Mouse (Mus musculus) lung, postnatal 10 days (tissue): ENCODE measurements around the gene 1700011M02Rik.
"Not testable (repeated sequence)": the region's sequence is repeated elsewhere in the genome, so short reads cannot be mapped to it uniquely, and the experiment has no call there.

Source experiments
- DNase-seq: peaks from one replicate; pipeline ENCODE4 v3.0.0; 2021

1700011M02Rik gene

DNA sequence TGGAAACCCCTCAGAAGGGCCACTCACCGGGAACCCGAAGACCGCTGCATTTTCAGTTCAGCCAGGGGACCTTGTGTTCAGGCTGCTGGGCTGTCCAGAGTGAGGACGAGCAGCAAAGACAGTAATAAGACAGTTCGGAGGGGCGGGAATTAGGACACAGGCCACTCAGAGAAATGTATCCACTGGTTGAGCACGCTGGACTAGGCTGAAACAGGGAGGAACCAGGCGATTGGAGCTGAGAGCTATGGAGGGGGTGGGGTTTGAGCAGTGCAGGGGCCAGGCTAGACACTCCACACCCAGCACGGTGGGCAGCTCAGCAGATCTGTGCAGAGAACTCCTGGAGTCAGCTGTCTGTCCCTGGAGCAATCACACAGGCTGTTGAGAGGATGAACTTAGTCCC, at the start of gene 1700011M02Rik, which contains the start of gene Dmrtc1a:
Gene 1700011M02Rik (plus strand): TSS at position 319 of the 400 bp plus-strand sequence.
Gene Dmrtc1a (minus strand): TSS at position 101 of the 400 bp plus-strand sequence.
- not testable (repeated sequence) for DNase-seq

DNA sequence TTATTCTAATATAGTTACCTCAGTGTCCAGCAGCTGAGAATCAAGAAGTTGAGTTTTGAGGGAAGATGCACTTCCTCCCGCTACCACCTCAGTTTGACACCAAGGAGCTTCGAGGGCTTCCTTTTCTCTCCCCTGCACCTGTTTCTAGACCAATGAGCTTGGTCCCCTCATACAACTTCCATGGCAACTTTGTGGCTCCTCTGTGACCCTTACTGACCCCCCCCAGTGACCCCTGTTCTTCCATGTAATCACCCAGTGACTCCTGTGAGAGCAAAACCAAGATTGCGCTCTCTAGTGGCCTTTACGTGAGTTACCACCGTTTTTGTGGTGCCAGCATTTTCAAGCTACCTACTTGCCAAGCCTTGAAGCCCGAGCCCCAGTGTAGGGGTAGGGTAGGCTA, 40.8 kb upstream of the 1700011M02Rik start, which contains the start of gene 1700031F05Rik:
Gene 1700031F05Rik (minus strand): TSS at position 101 of the 400 bp plus-strand sequence.
- DNase-seq, result no peak

- DNase-seq, result not testable (repeated sequence)
Observed at GRCm38 (mm10) chrX:102914823-102915222, 6.1 kb downstream of the 1700011M02Rik start.

GRCm38 (mm10) chrX:102926707-102927106, 18.0 kb downstream of the 1700011M02Rik start:
- DNase-seq, result peak; percentile 17

- not testable (repeated sequence) for DNase-seq
Observed at GRCm38 (mm10) chrX:102928072-102928471, 19.4 kb downstream of the 1700011M02Rik start, which contains the start of gene 1700018G05Rik. Gene 1700018G05Rik, plus strand, starts transcription at chrX:102928372.

GRCm38 (mm10) chrX:102932992-102933570, 24.4 kb downstream of the 1700011M02Rik start:
- DNase-seq, result no peak

DNA sequence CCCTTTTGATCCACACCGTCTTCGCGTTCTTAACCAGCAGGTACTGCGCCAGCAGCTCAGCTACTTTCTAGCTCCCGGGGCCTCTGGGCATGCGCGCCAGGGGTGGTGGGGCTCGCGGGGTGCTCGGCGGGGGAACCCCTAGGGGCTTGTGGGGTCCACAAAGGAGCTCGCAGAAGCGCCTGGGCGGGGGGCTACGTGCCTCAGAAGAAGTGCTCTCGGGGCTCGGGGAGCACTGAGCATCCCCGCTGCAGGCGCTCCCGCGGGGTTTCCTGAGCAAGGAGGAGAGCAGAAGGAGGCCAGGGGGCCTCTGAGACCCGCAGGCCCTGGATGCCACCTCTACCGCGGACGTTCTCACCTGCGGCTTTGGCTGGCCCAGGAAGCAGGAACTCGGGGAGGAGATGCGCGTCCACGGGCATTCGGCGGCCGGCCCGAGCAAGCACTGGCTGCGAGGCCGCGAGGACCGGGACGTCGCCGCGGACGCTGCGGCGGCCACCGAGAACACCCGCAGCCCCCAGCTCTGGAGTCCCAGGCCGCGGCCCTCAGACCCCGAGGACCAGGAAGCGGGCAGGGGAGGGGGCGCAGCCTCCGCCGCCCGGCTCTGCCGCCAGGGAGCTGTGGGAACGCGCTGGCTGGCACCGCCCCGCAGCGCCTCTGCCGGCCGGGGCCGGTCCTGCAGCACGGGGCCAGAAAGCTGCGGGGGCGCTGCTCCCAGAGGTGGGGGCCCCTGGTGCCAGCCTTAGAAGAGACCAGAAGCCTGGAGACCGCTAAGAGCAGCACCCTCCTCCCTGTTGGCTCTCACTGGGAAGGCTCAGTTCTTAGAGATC, 25.1 kb downstream of the 1700011M02Rik start:
- DNase-seq, result peak; percentile 25

DNA sequence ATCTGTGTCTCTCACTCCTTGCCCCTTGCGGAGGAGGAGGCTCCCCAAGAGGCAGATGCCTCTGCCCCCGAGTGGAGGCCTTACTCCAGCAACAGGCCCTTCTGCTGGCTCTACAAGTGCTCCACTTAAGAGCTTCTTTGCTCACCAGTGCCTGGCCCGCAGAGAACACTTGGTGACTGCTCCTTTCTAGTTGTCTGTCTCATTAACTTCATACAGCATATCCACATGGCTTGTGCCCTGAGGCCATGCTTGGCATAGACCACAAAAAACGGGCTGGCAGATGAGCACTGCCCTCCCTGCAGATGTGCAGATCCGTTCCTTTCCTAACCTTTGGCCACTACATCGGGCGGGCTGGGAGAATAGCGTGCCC, 25.7 kb downstream of the 1700011M02Rik start:
- DNase-seq, result no peak

- peak; percentile 11 for DNase-seq
Observed at GRCm38 (mm10) chrX:102936743-102937142, 28.0 kb downstream of the 1700011M02Rik start.

GRCm38 (mm10) chrX:102950136-102950535, 41.4 kb downstream of the 1700011M02Rik start:
- DNase-seq, result not testable (repeated sequence)

DNA sequence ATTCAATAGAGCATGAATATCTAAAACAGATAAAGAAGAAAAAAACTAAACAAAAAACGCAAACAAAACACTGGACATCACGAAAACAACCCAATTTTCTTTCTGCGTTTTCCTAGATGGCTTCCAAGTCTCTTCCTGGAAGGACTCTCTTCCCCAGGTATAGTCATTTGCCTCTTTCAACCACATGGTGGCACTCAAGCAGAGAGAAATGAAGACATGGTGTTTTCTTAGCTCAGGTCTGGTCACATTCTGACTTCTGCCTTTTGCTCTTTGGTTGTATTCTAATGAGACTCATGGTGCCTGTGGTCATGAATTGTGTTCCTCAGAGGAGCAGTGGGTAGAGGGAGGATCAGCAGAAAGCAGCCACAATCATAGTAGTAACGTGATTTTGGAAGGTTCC, 50.2 kb downstream of the 1700011M02Rik start:
- DNase-seq, result peak; percentile 14
